Comparison of ENCODE assay signal across 11 mouse cellular contexts in genomic region chr5:52655992-52656391, GRCm38 (mm10). TPM values are rescaled to one million over a fixed set of nuclear protein-coding genes. Genes with fewer than 3 reads are reported as not detected.
A peak's percentile ranks its signal among the peaks of the same experiment; 100 is the strongest.
DNase-seq lines count a peak whose midpoint lies in the region; ATAC-seq and TF ChIP-seq lines count a peak whose summit lies in the region.
"Had no signal": no experiment of that assay in that cellular context is flagged by ENCODE, and none has a peak within 500 bp of the region (broad histone marks: within the 10 kb centered on the region; RNA-seq: fewer than 3 reads in every experiment).

No protein-coding gene starts in this region.

- no peak for ATAC-seq in liver, embryonic 14.5 days (ENCODE audit: insufficient read depth)
- no peak for ATAC-seq in liver, embryonic 11.5 days (replicated peaks; ENCODE audit: low FRiP score)
- no peak for ATAC-seq in midbrain, postnatal 0 days (ENCODE audit: low FRiP score)

- DNase-seq in gastrocnemius, adult 2 months: no peak
- no peak for DNase-seq in gastrocnemius, postnatal 4 days (ENCODE audit: low spot score in 2 of 2)
- no peak for DNase-seq in liver, embryonic 14.5 days (ENCODE audit: low read depth in 3 of 3, low spot score in 3 of 3)
- no peak for DNase-seq in liver, embryonic 11.5 days (ENCODE audit: low spot score)
- peak; percentile 47 for DNase-seq in brain, adult 2 months (ENCODE audit: low read depth, low spot score)
- peak; percentile 72 for DNase-seq in midbrain, postnatal 0 days (ENCODE audit: low spot score)
- no peak for DNase-seq in urinary bladder, postnatal 10 days (ENCODE audit: low spot score)
- DNase-seq: left cerebral cortex, postnatal 4 days; lung, postnatal 4 days had no signal

- WGBS in liver, embryonic 14.5 days (ENCODE audit: insufficient replicate concordance): 78% methylated on average over 8 of the region's 8 CpGs
- 86% methylated on average over 8 of the region's 8 CpGs for WGBS in liver, embryonic 11.5 days
- 69% methylated on average over 8 of the region's 8 CpGs for WGBS in midbrain, postnatal 0 days

- H3K9ac ChIP-seq in liver, embryonic 14.5 days (replicated peaks): no peak overlapping the region
- no peak overlapping the region for H3K9ac ChIP-seq in liver, embryonic 11.5 days (ENCODE audit: low read depth, low read length)
- no peak overlapping the region for H3K9ac ChIP-seq in midbrain, postnatal 0 days (replicated peaks; ENCODE audit: low read length, poor library complexity, severe bottlenecking)
- H3K9ac ChIP-seq: neural tube, embryonic 15.5 days had no signal

- intact Hi-C loops in gastrocnemius, adult 2 months (cut with DNase I): loop anchor here (2.0 kb wide), 1 partner anchor 141 kb away; no protein-coding TSS in a partner anchor

- peak; percentile 54 for TF ChIP-seq CTCF in gastrocnemius, adult 2 months (IDR thresholded peaks at IDR 0.05)
- TF ChIP-seq CTCF in liver, embryonic 14.5 days (IDR thresholded peaks at IDR 0.05; ENCODE audit: low read depth): peak; percentile 21; the same call in 1 of the 2 replicates
- peak; percentile 81 for TF ChIP-seq CTCF in midbrain, postnatal 0 days (IDR thresholded peaks at IDR 0.05)

- H3K36me3 ChIP-seq in liver, embryonic 14.5 days (replicated peaks; ENCODE audit: control insufficient read depth, insufficient read depth, low read depth): no peaks in the 10 kb centered on the region; the same call in none of the 2 replicates
- peaks cover 7% of the 10 kb centered on the region for H3K36me3 ChIP-seq in liver, embryonic 11.5 days (ENCODE audit: control insufficient read depth, insufficient read depth, low read length)
- peaks cover 6% of the 10 kb centered on the region; the same call in 1 of the 2 replicates for H3K36me3 ChIP-seq in midbrain, postnatal 0 days (ENCODE audit: insufficient read depth, low read length)

- H3K4me2 ChIP-seq in liver, embryonic 14.5 days (ENCODE audit: low read depth): no peak overlapping the region
- H3K4me2 ChIP-seq in liver, embryonic 11.5 days: no peak overlapping the region
- H3K4me2 ChIP-seq in midbrain, postnatal 0 days (ENCODE audit: low read depth, low read length, poor library complexity, severe bottlenecking): no peak overlapping the region
- H3K4me2 ChIP-seq: neural tube, embryonic 15.5 days had no signal

- H3K4me1 ChIP-seq in liver, embryonic 14.5 days (replicated peaks; ENCODE audit: control insufficient read depth in 2 of 2, insufficient read depth in 2 of 2, low read length in 1 of 2): no peaks in the 10 kb centered on the region
- H3K4me1 ChIP-seq in liver, embryonic 11.5 days (replicated peaks; ENCODE audit: control insufficient read depth, insufficient read depth, low read length): no peaks in the 10 kb centered on the region
- H3K4me1 ChIP-seq in midbrain, postnatal 0 days (ENCODE audit: insufficient read depth, low read length): no peaks in the 10 kb centered on the region
- H3K4me1 ChIP-seq: neural tube, embryonic 15.5 days had no signal

- no peak overlapping the region for H3K4me3 ChIP-seq in gastrocnemius, adult 2 months
- H3K4me3 ChIP-seq in liver, embryonic 14.5 days (ENCODE audit: insufficient read depth in 1 of 2, low read depth in 2 of 2, low read length in 2 of 2): no peak overlapping the region
- no peak overlapping the region for H3K4me3 ChIP-seq in liver, embryonic 11.5 days (ENCODE audit: low read depth, low read length)
- no peak overlapping the region for H3K4me3 ChIP-seq in midbrain, postnatal 0 days (ENCODE audit: low read depth, low read length)
- H3K4me3 ChIP-seq: erythroblast, embryonic 14.5 days; neural tube, embryonic 15.5 days had no signal

- no peak overlapping the region for H3K27ac ChIP-seq in gastrocnemius, adult 2 months
- H3K27ac ChIP-seq in liver, embryonic 14.5 days: no peak overlapping the region
- H3K27ac ChIP-seq in liver, embryonic 11.5 days (ENCODE audit: low read depth, low read length): no peak overlapping the region
- H3K27ac ChIP-seq in midbrain, postnatal 0 days (ENCODE audit: low read depth, low read length): no peak overlapping the region
- H3K27ac ChIP-seq: neural tube, embryonic 15.5 days had no signal

- no peaks in the 10 kb centered on the region for H3K27me3 ChIP-seq in liver, embryonic 14.5 days (ENCODE audit: control insufficient read depth, insufficient read depth, low read length)
- no peaks in the 10 kb centered on the region for H3K27me3 ChIP-seq in liver, embryonic 11.5 days (replicated peaks; ENCODE audit: control insufficient read depth, insufficient read depth, low read length)
- H3K27me3 ChIP-seq in midbrain, postnatal 0 days (ENCODE audit: insufficient read depth, low read length): no peaks in the 10 kb centered on the region
- H3K27me3 ChIP-seq: neural tube, embryonic 15.5 days had no signal

- no peak for TF ChIP-seq EP300 in liver, embryonic 14.5 days (IDR thresholded peaks at IDR 0.05; ENCODE audit: low read depth)

- no peaks in the 10 kb centered on the region for H3K9me3 ChIP-seq in liver, embryonic 14.5 days (ENCODE audit: control insufficient read depth, low read length)
- no peaks in the 10 kb centered on the region for H3K9me3 ChIP-seq in liver, embryonic 11.5 days (ENCODE audit: control insufficient read depth, low read length)
- H3K9me3 ChIP-seq in midbrain, postnatal 0 days (ENCODE audit: low read length): no peaks in the 10 kb centered on the region
- H3K9me3 ChIP-seq: neural tube, embryonic 15.5 days had no signal

RNA-seq across cellular contexts. Expression of gene Sepsecs, which starts 13.5 kb away (rescaled TPM):
- total RNA-seq in gastrocnemius, adult 2 months (2021): 1 to 10 TPM; 6.0 to 7.2 TPM
- 1 to 10 TPM; 7.5 TPM for total RNA-seq in gastrocnemius, postnatal 4 days (2021)
- polyA plus RNA-seq in liver, embryonic 14.5 days (2012; rRNA removed): 4.4 and 6.0 TPM in 2 replicates
- 6.4 and 8.5 TPM in 2 replicates for polyA plus RNA-seq in liver, embryonic 14.5 days (2014; fragmentation: Nextera tagmentation; extraction: Ambion mirVana)
- 12.7 and 15.0 TPM in 2 replicates for polyA plus RNA-seq in liver, embryonic 11.5 days (2014; fragmentation: Nextera tagmentation; extraction: Ambion mirVana)
- total RNA-seq in midbrain, postnatal 0 days (2014; rRNA removed): 7.7 and 11.2 TPM in 2 replicates
- 4.7 and 4.8 TPM in 2 replicates for polyA plus RNA-seq in midbrain, postnatal 0 days (2015; fragmentation: Nextera tagmentation; extraction: Ambion mirVana)

Comparison
In these comparisons a context has a peak if more than half of its experiments do, and no peak if none do; other contexts are left out.
1. DNase-seq: peak in brain, adult 2 months (single experiment) and midbrain, postnatal 0 days (single experiment); none in gastrocnemius, adult 2 months (single experiment), gastrocnemius, postnatal 4 days (0 of 2), liver, embryonic 14.5 days (0 of 3), liver, embryonic 11.5 days (single experiment) and urinary bladder, postnatal 10 days (single experiment).
2. CTCF ChIP-seq: peak in every context shown above with its lines; median percentile 81 in midbrain, postnatal 0 days; 54 in gastrocnemius, adult 2 months; 21 in liver, embryonic 14.5 days.